Mouse (Mus musculus) lung, adult 2 months (tissue): ENCODE results near the gene Pdcd7.

Source experiments
- CTCF ChIP-seq: fragments of 200-500 bp; IDR thresholded peaks from 2 replicates; pipeline ENCODE4 v1.5.1; 2011; ENCODE audit warnings: mild to moderate bottlenecking, low read length, control low read depth; ENCODE audit not compliant: insufficient read depth
- POLR2A ChIP-seq: fragments of 200-500 bp; IDR thresholded peaks from 2 replicates; pipeline ENCODE4 v1.6.1; 2011; ENCODE audit warnings: low read depth, mild to moderate bottlenecking, control low read depth, low read length, borderline replicate concordance; ENCODE audit errors: extremely low read depth

- TF ChIP-seq CTCF (no peak), POLR2A (no peak)
These were observed 29.4 kb downstream of the Pdcd7 start for GRCm38 (mm10) chr9:65375163-65375934.
